Mouse (Mus musculus): ENCODE results near the gene Hoxc9. TPM values are rescaled to one million over a fixed set of nuclear protein-coding genes. Genes with fewer than 3 reads are reported as not detected.

Gene Hoxc9
- total and polyA plus RNA-seq, 3 experiments: 0.12 to 0.26 TPM; not detected in 1

GRCm38 (mm10) chr15:102945185-102946077 lies 30.8 kb upstream of the Hoxc9 start:
- TF ChIP-seq ZC3H11A (IDR thresholded peaks at IDR 0.05; ENCODE audit: low read depth, low read length) (no peak), MYC (IDR thresholded peaks at IDR 0.05; ENCODE audit: low read depth, low read length) (no peak), USF2 (conservative IDR thresholded peaks at IDR 0.05; ENCODE audit: low read depth, low read length) (no peak), PAX5 (IDR thresholded peaks at IDR 0.05; ENCODE audit: low read length) (no peak), POLR2A (IDR thresholded peaks at IDR 0.05; ENCODE audit: low read depth, low read length) (no peak), ZKSCAN1 (IDR thresholded peaks at IDR 0.05; ENCODE audit: borderline replicate concordance, low read depth, low read length) (no peak), MAFK (IDR thresholded peaks at IDR 0.05; ENCODE audit: insufficient replicate concordance, low read length) (no peak), EP300 (IDR thresholded peaks at IDR 0.05; ENCODE audit: low read length) (no peak), RCOR1 (conservative IDR thresholded peaks at IDR 0.05; ENCODE audit: low read depth, low read length) (no peak), MXI1 (IDR thresholded peaks at IDR 0.05; ENCODE audit: low read depth, low read length) (no peak), JUN (IDR thresholded peaks at IDR 0.05; ENCODE audit: insufficient read depth, low read depth, low read length) (no peak), ZNF384 (IDR thresholded peaks at IDR 0.05; ENCODE audit: low read depth, low read length) (no peak), RAD21 (IDR thresholded peaks at IDR 0.05; ENCODE audit: low read depth, low read length) (no peak)
- Histone ChIP-seq H3K9me3 (replicated peaks; ENCODE audit: low read length) (no peaks in the 10 kb centered on the region), H3K4me3 (replicated peaks in 1 of 3; ENCODE audit: low read depth in 2 of 3, low read length in 2 of 3, poor library complexity in 1 of 3) (no peak overlapping the region), H3K27ac (ENCODE audit: insufficient read depth, low read depth) (no peak overlapping the region), H3K9ac (ENCODE audit: insufficient read depth, low read depth) (0 out of 2 replicates have a peak overlapping the region, but pooled peaks have one; percentile 19), H3K79me2 (replicated peaks; ENCODE audit: control insufficient read depth, extremely low read depth, insufficient read depth, poor library complexity, severe bottlenecking) (no peaks in the 10 kb centered on the region), H3K36me3 (replicated peaks in 1 of 2; ENCODE audit: control insufficient read depth in 1 of 2, insufficient read depth in 1 of 2, low read length in 1 of 2) (no peaks in the 10 kb centered on the region), H3K4me1 (ENCODE audit: control insufficient read depth in 1 of 2, insufficient read depth in 2 of 2) (no peaks in the 10 kb centered on the region), H3K4me2 (ENCODE audit: insufficient read depth, low read depth, poor library complexity, severe bottlenecking) (no peak overlapping the region; the same call in 1 of the 2 replicates), H3K27me3 (replicated peaks) (peaks cover 97% of the 10 kb centered on the region)
- dilution Hi-C loops (cut with MboI; ENCODE audit: extremely low pct_ligation_motif_present, extremely low pct_unique_long_range_greater_than_20kb, low sequenced_read_pairs): no loop called here
- no peak for DNase-seq (ENCODE audit: extremely low read depth)
- in situ Hi-C loops (cut with MboI; ENCODE audit: low pct_ligation_motif_present, low pct_unique_long_range_greater_than_20kb, low sequenced_read_pairs): no loop called here

- no peak for DNase-seq (ENCODE audit: extremely low read depth)
- dilution Hi-C loops (cut with MboI; ENCODE audit: extremely low pct_ligation_motif_present, extremely low pct_unique_long_range_greater_than_20kb, low sequenced_read_pairs): no loop called here
- H3K79me2 ChIP-seq (replicated peaks; ENCODE audit: control insufficient read depth, extremely low read depth, insufficient read depth, poor library complexity, severe bottlenecking): no peaks in the 10 kb centered on the region
- H3K9ac ChIP-seq (ENCODE audit: insufficient read depth, low read depth): no peak overlapping the region
- no peak overlapping the region for H3K4me3 ChIP-seq (replicated peaks in 1 of 3; ENCODE audit: low read depth in 2 of 3, low read length in 2 of 3, poor library complexity in 1 of 3)
- H3K27ac ChIP-seq (ENCODE audit: insufficient read depth, low read depth): no peak overlapping the region
- H3K9me3 ChIP-seq (replicated peaks; ENCODE audit: low read length): no peaks in the 10 kb centered on the region
- H3K4me2 ChIP-seq (ENCODE audit: insufficient read depth, low read depth, poor library complexity, severe bottlenecking): no peak overlapping the region
- TF ChIP-seq MEF2A (IDR thresholded peaks at IDR 0.05; ENCODE audit: borderline replicate concordance, low read depth, low read length) (no peak), CHD1 (IDR thresholded peaks at IDR 0.05; ENCODE audit: low read depth, low read length) (no peak), MAX (IDR thresholded peaks at IDR 0.05; ENCODE audit: low read length) (no peak), USF1 (IDR thresholded peaks at IDR 0.05; ENCODE audit: low read depth, low read length) (no peak), MAZ (IDR thresholded peaks at IDR 0.05; ENCODE audit: low read depth, low read length) (no peak), UBTF (IDR thresholded peaks at IDR 0.05; ENCODE audit: low read depth, low read length) (no peak), IRF4 (IDR thresholded peaks at IDR 0.05; ENCODE audit: low read depth, low read length) (no peak), BHLHE40 (IDR thresholded peaks at IDR 0.05; ENCODE audit: low read depth, low read length) (no peak), ZMIZ1 (IDR thresholded peaks at IDR 0.05; ENCODE audit: low read depth, low read length) (no peak), MAFK (IDR thresholded peaks at IDR 0.05; ENCODE audit: insufficient replicate concordance, low read length) (no peak), HCFC1 (IDR thresholded peaks at IDR 0.05; ENCODE audit: low read depth, low read length) (no peak), KAT2A (IDR thresholded peaks at IDR 0.05; ENCODE audit: insufficient replicate concordance, low read length) (no peak), PAX5 (IDR thresholded peaks at IDR 0.05; ENCODE audit: low read length) (no peak)
- no peaks in the 10 kb centered on the region for H3K36me3 ChIP-seq (replicated peaks in 1 of 2; ENCODE audit: control insufficient read depth in 1 of 2, insufficient read depth in 1 of 2, low read length in 1 of 2)
- H3K27me3 ChIP-seq (replicated peaks): peaks cover 97% of the 10 kb centered on the region
- H3K4me1 ChIP-seq (ENCODE audit: control insufficient read depth in 1 of 2, insufficient read depth in 2 of 2): no peaks in the 10 kb centered on the region
- in situ Hi-C loops (cut with MboI; ENCODE audit: low pct_ligation_motif_present, low pct_unique_long_range_greater_than_20kb, low sequenced_read_pairs): no loop called here
These were observed 29.0 kb upstream of the Hoxc9 start for GRCm38 (mm10) chr15:102947276-102947675.

All from CH12.LX (cell line).